Mouse (Mus musculus): ENCODE measurements around the gene Car5a.

Car5a gene

DNA sequence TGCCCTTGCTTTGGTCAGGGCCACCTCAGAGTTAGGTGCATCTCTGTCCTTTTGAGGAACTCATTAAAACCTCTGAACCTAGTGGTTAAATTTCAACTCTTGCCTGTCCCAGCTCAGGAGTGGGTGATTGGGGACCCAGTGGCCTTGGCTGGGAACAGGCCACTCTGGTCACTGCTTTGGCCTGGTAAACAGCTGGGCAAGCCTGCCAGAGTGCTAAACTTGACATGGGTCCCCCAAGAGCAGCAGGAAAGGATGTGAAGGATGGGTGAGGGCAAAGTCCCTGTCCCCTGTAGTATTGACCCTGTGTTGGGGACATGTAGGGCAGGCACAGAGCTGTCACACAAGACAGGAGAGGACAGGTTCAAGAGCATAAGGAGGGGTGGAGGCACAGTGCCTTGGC lies at the start of gene Car5a:
Car5a (minus strand) TSS at position 74 of the 400 bp plus-strand sequence.
- Histone ChIP-seq H3K4me1 (replicated peaks; ENCODE audit: low read depth, low read length) (peaks cover 33% of the 10 kb centered on the region), H3K4me3 (replicated peaks; ENCODE audit: low read length) (no peak within 1 kb of the TSS), H3K9me3 (ENCODE audit: low read length) (no peaks in the 10 kb centered on the region), H3K27me3 (ENCODE audit: insufficient read depth, low read length) (no peaks in the 10 kb centered on the region), H3K36me3 (ENCODE audit: insufficient read depth, low read length) (no peaks in the 10 kb centered on the region)
- no peak for TF ChIP-seq CTCF (conservative IDR thresholded peaks at IDR 0.05; ENCODE audit: low read length)
- TF ChIP-seq NANOG (IDR thresholded peaks at IDR 0.05; ENCODE audit: borderline replicate concordance, low read length) = no peak
- TF ChIP-seq POU5F1 (IDR thresholded peaks at IDR 0.05; ENCODE audit: borderline replicate concordance, low read length) = no peak

DNA sequence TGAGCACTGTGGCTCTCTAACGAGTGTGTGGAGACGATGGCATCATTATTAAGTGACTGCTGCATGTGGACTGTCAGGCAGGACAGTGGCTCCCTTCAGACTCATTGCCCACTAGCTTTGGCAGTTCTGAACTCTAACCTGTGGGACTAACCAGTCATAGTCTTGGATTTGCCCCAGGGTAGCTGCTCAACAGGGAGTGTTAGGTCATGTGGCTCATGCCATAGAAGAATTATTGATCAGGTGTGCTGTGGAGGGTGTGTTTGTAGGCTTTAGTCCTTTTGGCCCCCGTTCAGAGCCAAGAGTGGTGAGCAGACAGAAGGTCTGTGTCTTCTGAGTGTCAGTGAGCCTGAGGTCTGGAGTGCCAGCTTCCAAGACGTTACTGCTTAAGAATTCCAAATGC lies 48.2 kb upstream of the Car5a start:
- Histone ChIP-seq H3K9me3 (ENCODE audit: low read length) (no peaks in the 10 kb centered on the region), H3K4me3 (replicated peaks; ENCODE audit: low read length) (no peak overlapping the region), H3K36me3 (ENCODE audit: insufficient read depth, low read length) (peaks cover 98% of the 10 kb centered on the region), H3K4me1 (replicated peaks; ENCODE audit: low read depth, low read length) (peaks cover 22% of the 10 kb centered on the region), H3K27me3 (ENCODE audit: insufficient read depth, low read length) (no peaks in the 10 kb centered on the region)
- no peak for TF ChIP-seq POU5F1 (IDR thresholded peaks at IDR 0.05; ENCODE audit: borderline replicate concordance, low read length)
- TF ChIP-seq CTCF (conservative IDR thresholded peaks at IDR 0.05; ENCODE audit: low read length) = no peak
- TF ChIP-seq NANOG (IDR thresholded peaks at IDR 0.05; ENCODE audit: borderline replicate concordance, low read length) = no peak

- TF ChIP-seq POU5F1 (IDR thresholded peaks at IDR 0.05; ENCODE audit: borderline replicate concordance, low read length) = no peak
- no peak for TF ChIP-seq CTCF (conservative IDR thresholded peaks at IDR 0.05; ENCODE audit: low read length)
- TF ChIP-seq NANOG (IDR thresholded peaks at IDR 0.05; ENCODE audit: borderline replicate concordance, low read length) = no peak
- Histone ChIP-seq H3K36me3 (ENCODE audit: insufficient read depth, low read length) (peaks cover 97% of the 10 kb centered on the region), H3K4me1 (replicated peaks; ENCODE audit: low read depth, low read length) (peaks cover 28% of the 10 kb centered on the region), H3K4me3 (replicated peaks; ENCODE audit: low read length) (no peak overlapping the region), H3K9me3 (ENCODE audit: low read length) (no peaks in the 10 kb centered on the region), H3K27me3 (ENCODE audit: insufficient read depth, low read length) (no peaks in the 10 kb centered on the region)
Observed at GRCm38 (mm10) chr8:121991611-121992010, 46.9 kb upstream of the Car5a start.

DNA sequence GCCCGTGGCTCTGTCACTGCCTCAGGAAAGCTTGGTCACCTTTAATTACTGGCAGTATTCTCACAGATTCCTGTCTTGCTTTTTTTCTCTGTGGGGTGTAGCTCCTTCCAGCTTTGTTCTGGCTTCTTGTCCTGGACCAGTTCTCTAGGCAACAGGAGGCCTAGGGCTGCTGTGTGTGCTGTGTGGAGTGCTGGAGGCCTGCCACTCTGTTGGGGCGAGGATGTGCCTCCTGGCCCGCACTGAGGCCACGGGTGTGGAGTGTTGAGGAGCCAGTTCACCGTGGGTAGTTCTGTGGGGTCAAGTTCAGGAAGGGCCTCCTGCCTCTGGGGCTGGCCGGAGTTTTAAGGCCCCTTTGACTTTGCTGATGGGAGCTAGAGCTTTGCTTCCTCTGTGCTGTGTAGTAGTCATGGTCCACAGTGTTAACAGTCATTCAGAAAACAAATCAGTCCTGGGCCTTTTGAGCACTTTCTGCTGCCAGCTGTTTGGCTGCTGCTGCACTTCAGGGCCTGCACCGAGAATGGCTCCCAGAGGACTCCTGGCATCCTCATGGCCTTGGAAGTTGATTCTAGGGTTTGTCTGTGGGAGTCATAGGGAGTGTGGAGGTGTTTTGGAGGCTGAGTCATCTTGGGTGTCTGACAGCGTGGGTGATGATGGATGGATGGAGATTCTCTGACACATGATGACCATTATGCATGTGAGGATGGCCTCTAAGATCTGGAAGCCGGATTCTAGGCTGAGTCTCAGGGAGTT lies 46.0 kb upstream of the Car5a start:
- TF ChIP-seq CTCF (conservative IDR thresholded peaks at IDR 0.05; ENCODE audit: low read length) (no peak), NANOG (IDR thresholded peaks at IDR 0.05; ENCODE audit: borderline replicate concordance, low read length) (no peak), POU5F1 (IDR thresholded peaks at IDR 0.05; ENCODE audit: borderline replicate concordance, low read length) (no peak)
- H3K4me3 ChIP-seq (replicated peaks; ENCODE audit: low read length) = no peak overlapping the region

DNA sequence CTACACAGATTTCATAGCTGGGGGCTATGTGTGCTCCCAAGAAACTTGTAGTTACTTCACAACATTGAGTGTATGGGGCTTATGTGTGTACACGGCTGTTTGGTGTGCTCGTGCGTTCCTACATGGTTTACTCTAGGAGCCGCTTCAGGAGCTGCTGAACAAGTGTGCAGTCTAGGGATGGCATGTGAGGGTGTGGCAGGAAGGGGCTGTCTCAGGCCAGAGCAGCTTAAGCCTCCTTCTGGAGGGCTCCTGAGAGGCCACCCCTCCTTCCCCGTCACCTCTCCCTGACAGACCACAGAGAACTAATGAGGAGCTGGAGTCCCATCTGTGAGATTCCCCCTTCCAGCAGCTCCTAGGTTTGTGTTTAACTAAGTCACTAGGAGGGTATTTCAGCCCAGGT lies 43.2 kb upstream of the Car5a start:
- no peaks in the 10 kb centered on the region for H3K27me3 ChIP-seq (ENCODE audit: insufficient read depth, low read length)
- TF ChIP-seq POU5F1 (IDR thresholded peaks at IDR 0.05; ENCODE audit: borderline replicate concordance, low read length) (no peak), CTCF (conservative IDR thresholded peaks at IDR 0.05; ENCODE audit: low read length) (no peak), NANOG (IDR thresholded peaks at IDR 0.05; ENCODE audit: borderline replicate concordance, low read length) (no peak)
- H3K4me3 ChIP-seq (replicated peaks; ENCODE audit: low read length) = no peak overlapping the region
- peaks cover 87% of the 10 kb centered on the region for H3K36me3 ChIP-seq (ENCODE audit: insufficient read depth, low read length)
- H3K9me3 ChIP-seq (ENCODE audit: low read length) = no peaks in the 10 kb centered on the region
- peaks cover 27% of the 10 kb centered on the region for H3K4me1 ChIP-seq (replicated peaks; ENCODE audit: low read depth, low read length)

More for the DNA sequence above, 46.0 kb upstream of the Car5a start:
- peaks cover 27% of the 10 kb centered on the region for H3K4me1 ChIP-seq (replicated peaks; ENCODE audit: low read depth, low read length)
- H3K27me3 ChIP-seq (ENCODE audit: insufficient read depth, low read length) = no peaks in the 10 kb centered on the region
- peaks cover 90% of the 10 kb centered on the region for H3K36me3 ChIP-seq (ENCODE audit: insufficient read depth, low read length)
- H3K9me3 ChIP-seq (ENCODE audit: low read length) = no peaks in the 10 kb centered on the region

DNA sequence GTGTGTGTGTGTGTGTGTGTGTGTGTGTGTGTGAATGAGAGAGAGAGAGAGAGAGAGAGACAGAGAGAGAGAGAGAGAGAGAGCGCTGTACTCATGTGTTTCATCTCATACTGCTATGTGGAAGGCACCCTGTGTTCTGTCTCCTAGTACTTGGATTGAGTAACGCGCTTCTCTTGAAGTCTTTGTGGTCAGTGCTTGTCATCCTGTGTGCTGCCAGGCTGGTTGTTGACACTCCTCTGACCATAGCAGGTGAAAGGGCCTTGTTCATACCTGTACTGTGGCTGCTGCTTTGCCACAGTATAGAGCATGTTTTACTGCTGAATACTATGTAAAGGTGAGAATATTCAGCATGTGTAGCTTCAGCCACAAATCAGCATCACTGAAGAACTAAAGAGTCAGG lies 41.0 kb upstream of the Car5a start:
- TF ChIP-seq POU5F1 (IDR thresholded peaks at IDR 0.05; ENCODE audit: borderline replicate concordance, low read length) (no peak), CTCF (conservative IDR thresholded peaks at IDR 0.05; ENCODE audit: low read length) (no peak), NANOG (IDR thresholded peaks at IDR 0.05; ENCODE audit: borderline replicate concordance, low read length) (no peak)
- H3K27me3 ChIP-seq (ENCODE audit: insufficient read depth, low read length) = no peaks in the 10 kb centered on the region
- H3K9me3 ChIP-seq (ENCODE audit: low read length) = no peaks in the 10 kb centered on the region
- peaks cover 15% of the 10 kb centered on the region for H3K4me1 ChIP-seq (replicated peaks; ENCODE audit: low read depth, low read length)
- no peak overlapping the region for H3K4me3 ChIP-seq (replicated peaks; ENCODE audit: low read length)
- peaks cover 87% of the 10 kb centered on the region for H3K36me3 ChIP-seq (ENCODE audit: insufficient read depth, low read length)

- Histone ChIP-seq H3K4me1 (replicated peaks; ENCODE audit: low read depth, low read length) (peaks cover 12% of the 10 kb centered on the region), H3K27me3 (ENCODE audit: insufficient read depth, low read length) (no peaks in the 10 kb centered on the region), H3K4me3 (replicated peaks; ENCODE audit: low read length) (no peak overlapping the region), H3K9me3 (ENCODE audit: low read length) (no peaks in the 10 kb centered on the region), H3K36me3 (ENCODE audit: insufficient read depth, low read length) (peaks cover 87% of the 10 kb centered on the region)
- no peak for TF ChIP-seq CTCF (conservative IDR thresholded peaks at IDR 0.05; ENCODE audit: low read length)
- no peak for TF ChIP-seq NANOG (IDR thresholded peaks at IDR 0.05; ENCODE audit: borderline replicate concordance, low read length)
- TF ChIP-seq POU5F1 (IDR thresholded peaks at IDR 0.05; ENCODE audit: borderline replicate concordance, low read length) = no peak
Observed at GRCm38 (mm10) chr8:121981520-121981895, 36.8 kb upstream of the Car5a start.

GRCm38 (mm10) chr8:121980792-121981519 lies 36.3 kb upstream of the Car5a start:
- H3K4me3 ChIP-seq (replicated peaks; ENCODE audit: low read length) = no peak overlapping the region
- H3K9me3 ChIP-seq (ENCODE audit: low read length) = no peaks in the 10 kb centered on the region
- H3K4me1 ChIP-seq (replicated peaks; ENCODE audit: low read depth, low read length) = peaks cover 15% of the 10 kb centered on the region
- no peak for TF ChIP-seq POU5F1 (IDR thresholded peaks at IDR 0.05; ENCODE audit: borderline replicate concordance, low read length)
- no peak for TF ChIP-seq NANOG (IDR thresholded peaks at IDR 0.05; ENCODE audit: borderline replicate concordance, low read length)
- TF ChIP-seq CTCF (conservative IDR thresholded peaks at IDR 0.05; ENCODE audit: low read length) = no peak
- H3K36me3 ChIP-seq (ENCODE audit: insufficient read depth, low read length) = peaks cover 93% of the 10 kb centered on the region
- no peaks in the 10 kb centered on the region for H3K27me3 ChIP-seq (ENCODE audit: insufficient read depth, low read length)

Data from E14TG2a.4 (cell line).